Mouse (Mus musculus) bone marrow macrophage, adult 2 months (primary cell): Measurements from ENCODE around the gene Pirt.

Source experiments
- CTCF ChIP-seq: IDR thresholded peaks from 2 replicates; pipeline ENCODE4 v1.5.1; 2012; ENCODE audit warnings: low read depth, mild to moderate bottlenecking, low read length, moderate library complexity
- POLR2A ChIP-seq: IDR thresholded peaks from 2 replicates; pipeline ENCODE4 v1.6.1; 2012; ENCODE audit warnings: mild to moderate bottlenecking, low read depth, low read length, borderline replicate concordance

- TF ChIP-seq CTCF: no peak
- TF ChIP-seq POLR2A: no peak
Observed at GRCm38 (mm10) chr11:66942011-66942410, 30.2 kb downstream of the Pirt start.
